Mouse (Mus musculus) embryonic facial prominence, embryonic 10.5 days (tissue): ENCODE measurements around the gene Adgrg7. TPM values are rescaled to one million over a fixed set of nuclear protein-coding genes. Genes with fewer than 3 reads are reported as not detected.

ENCODE experiments used
- DNase-seq: peaks from one replicate; pipeline ENCODE4 v3.0.0-alpha.2; 2017; ENCODE audit warnings: low spot score
- H3K27ac ChIP-seq: fragments of 300-500 bp; sonication (generic); replicated peaks from 2 replicates; pipeline ENCODE4 v1.5.1; 2016; ENCODE audit warnings: mild to moderate bottlenecking
- H3K27me3 ChIP-seq: fragments of 300-500 bp; sonication (generic); replicated peaks from 2 replicates; pipeline ENCODE4 v1.6.1; 2016; ENCODE audit warnings: low read depth, mild to moderate bottlenecking; ENCODE audit not compliant: poor library complexity, severe bottlenecking
- H3K36me3 ChIP-seq: fragments of 300-500 bp; sonication (generic); replicated peaks from 2 replicates; pipeline ENCODE4 v1.6.1; 2016; ENCODE audit warnings: mild to moderate bottlenecking, moderate library complexity
- H3K4me1 ChIP-seq: fragments of 300-500 bp; sonication (generic); 2 replicates; pipeline ENCODE4 v1.6.1; 2016
- H3K4me3 ChIP-seq: fragments of 300-500 bp; sonication (generic); 2 replicates; pipeline ENCODE4 v1.5.1; 2016; ENCODE audit warnings: mild to moderate bottlenecking, moderate library complexity
- H3K9me3 ChIP-seq: fragments of 300-500 bp; sonication (generic); 2 replicates; pipeline ENCODE4 v1.6.1; 2016; ENCODE audit warnings: mild to moderate bottlenecking
- WGBS: fragments of 180-500 bp; shearing (Covaris S2); methylation state at CpG from one replicate; pipeline ENCODE4 v1.1.7; 2016; 5-methylcytosine and 5-hydroxymethylcytosine counted together
- polyA plus RNA-seq: library from polyadenylated mRNA; unstranded; fragments of >200 nt; fragmentation: Nextera tagmentation; extraction: Ambion mirVana; gene quantifications from 2 replicates; pipeline ENCODE4 v1.2.1, GENCODE M21; 2016

Gene Adgrg7
- polyA plus RNA-seq, 1 experiment from 2014 or later, result not detected

GRCm38 (mm10) chr16:56690715-56691114, 104.9 kb downstream of the Adgrg7 start:
- 92% methylated on average over 7 of the region's 7 CpGs for WGBS
- no peak overlapping the region for H3K27ac ChIP-seq
- H3K4me3 ChIP-seq, result no peak overlapping the region
- no peaks in the 10 kb centered on the region for H3K27me3 ChIP-seq
- no peaks in the 10 kb centered on the region for H3K9me3 ChIP-seq
- no peaks in the 10 kb centered on the region for H3K4me1 ChIP-seq
- peaks cover 94% of the 10 kb centered on the region for H3K36me3 ChIP-seq
- no peak for DNase-seq

- Histone ChIP-seq H3K4me3 (no peak overlapping the region), H3K36me3 (peaks cover 80% of the 10 kb centered on the region), H3K27me3 (no peaks in the 10 kb centered on the region), H3K27ac (no peak overlapping the region), H3K4me1 (no peaks in the 10 kb centered on the region), H3K9me3 (no peaks in the 10 kb centered on the region)
- WGBS, result 94% methylated on average over 5 of the region's 5 CpGs
- DNase-seq, result no peak
These were observed 108.9 kb downstream of the Adgrg7 start for GRCm38 (mm10) chr16:56686747-56687146.

DNA sequence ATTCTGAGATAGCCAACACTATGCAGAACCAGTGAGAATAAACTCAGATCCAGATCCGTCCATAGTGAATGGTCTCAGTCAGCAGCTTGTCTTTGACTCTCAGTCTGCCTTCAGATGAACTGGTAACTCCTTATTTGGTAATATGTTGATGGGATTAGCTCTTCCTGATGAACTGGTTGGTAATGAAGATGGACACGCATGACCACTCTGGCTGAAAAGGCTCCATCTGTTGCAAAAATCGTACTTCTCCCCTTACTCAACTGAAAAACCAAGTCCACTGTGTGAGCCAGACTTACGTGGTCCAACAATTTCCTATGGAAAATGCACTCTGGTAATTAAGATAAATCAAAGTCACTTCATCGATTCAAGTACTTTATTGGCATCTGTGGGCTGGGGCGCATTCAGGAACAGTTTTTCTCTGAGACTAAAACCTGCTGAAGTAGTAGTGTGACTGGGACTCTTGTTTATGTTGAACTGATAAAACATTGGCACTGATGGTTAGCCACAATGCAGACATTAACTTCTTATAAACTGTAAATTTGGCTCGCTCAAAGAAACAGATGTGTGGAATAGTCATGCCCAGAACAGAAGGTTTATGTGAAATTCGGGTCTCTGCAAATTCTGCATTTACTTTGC, 114.5 kb downstream of the Adgrg7 start:
- Histone ChIP-seq H3K4me1 (no peaks in the 10 kb centered on the region), H3K27ac (no peak overlapping the region), H3K36me3 (peaks cover 25% of the 10 kb centered on the region), H3K27me3 (no peaks in the 10 kb centered on the region), H3K9me3 (no peaks in the 10 kb centered on the region), H3K4me3 (no peak overlapping the region)
- WGBS, result 83% methylated on average over 8 of the region's 8 CpGs
- no peak for DNase-seq

- no peaks in the 10 kb centered on the region for H3K4me1 ChIP-seq
- 77% methylated on average over 4 of the region's 4 CpGs for WGBS
- H3K36me3 ChIP-seq, result no peaks in the 10 kb centered on the region
- no peak overlapping the region for H3K27ac ChIP-seq
- H3K4me3 ChIP-seq, result no peak overlapping the region
- no peaks in the 10 kb centered on the region for H3K9me3 ChIP-seq
- no peaks in the 10 kb centered on the region for H3K27me3 ChIP-seq
- DNase-seq, result no peak
These were observed 118.5 kb downstream of the Adgrg7 start for GRCm38 (mm10) chr16:56677146-56677545.

Other genes starting within 250 kb of the Adgrg7 start
- 159 and 168 TPM in 2 replicates for gene Tfg, start 78.4 kb downstream of the Adgrg7 start, polyA plus RNA-seq
- 5.3 and 8.8 TPM in 2 replicates for gene Tmem45a, start 90.3 kb upstream of the Adgrg7 start, polyA plus RNA-seq
- not detected in 2 replicates for gene Lnp1, start 132.2 kb upstream of the Adgrg7 start, polyA plus RNA-seq